Mouse (Mus musculus): ENCODE data around the gene Rhno1.

DNA sequence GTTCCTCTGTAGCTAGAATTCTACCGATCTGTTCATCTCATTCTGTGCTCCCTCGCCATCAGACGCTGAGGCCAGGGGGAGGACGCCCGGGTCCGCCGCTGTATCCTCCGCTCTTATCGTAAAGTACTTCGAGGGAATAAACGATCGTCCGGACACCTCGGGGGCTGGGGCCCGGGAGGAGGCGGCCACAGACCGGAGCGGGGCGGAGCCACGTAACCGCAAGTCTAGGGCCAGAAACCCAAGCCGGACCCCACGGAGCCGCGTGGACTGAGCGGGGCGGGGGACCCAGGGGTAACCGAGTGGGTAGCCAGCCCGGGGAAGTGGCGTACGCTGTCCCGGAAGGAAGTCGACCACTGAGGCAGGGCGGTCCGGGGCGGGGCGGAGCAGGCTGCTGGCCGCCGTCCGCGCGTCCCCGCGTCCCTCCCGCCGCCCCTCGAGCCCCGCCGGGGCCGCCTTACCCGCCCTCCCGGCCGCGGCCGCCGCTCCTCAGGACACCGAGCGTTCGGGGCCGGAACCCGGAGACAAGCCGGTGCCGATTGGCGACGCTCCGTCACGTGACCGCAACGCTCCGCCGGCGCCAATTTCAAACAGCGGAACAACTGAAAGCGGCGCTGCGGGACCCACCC lies at the start of gene Rhno1, which contains the start of gene Foxm1:
- no peak for TF ChIP-seq POLR2A (IDR thresholded peaks at IDR 0.05; ENCODE audit: borderline replicate concordance, low read depth, low read length)
- TF ChIP-seq CTCF (IDR thresholded peaks at IDR 0.05; ENCODE audit: low read depth, low read length): no peak

All from bone marrow macrophage, adult 2 months (primary cell).